Mouse (Mus musculus) C2C12 (cell line): ENCODE data around the gene Theg.

Experiments
- CEBPB ChIP-seq: IDR thresholded peaks from one replicate; pipeline ENCODE4 v1.6.1; 2011; ENCODE audit warnings: low read depth, mild to moderate bottlenecking, control low read depth, moderate library complexity
- CTCF ChIP-seq: IDR thresholded peaks from one replicate; pipeline ENCODE4 v1.5.1; 2011; ENCODE audit not compliant: control insufficient read depth, insufficient read depth, insufficient read length
- MAX ChIP-seq: IDR thresholded peaks from one replicate; pipeline ENCODE4 v1.6.1; 2011; ENCODE audit warnings: mild to moderate bottlenecking, control low read depth
- MYOD1 ChIP-seq: IDR thresholded peaks from one replicate; pipeline ENCODE4 v1.6.1; 2011; ENCODE audit warnings: low read depth; ENCODE audit not compliant: control insufficient read depth, insufficient read length
- MYOG ChIP-seq: IDR thresholded peaks from one replicate; pipeline ENCODE4 v1.6.1; 2011; ENCODE audit not compliant: control insufficient read depth, insufficient read length; ENCODE audit errors: extremely low read depth
- USF1 ChIP-seq: IDR thresholded peaks from one replicate; pipeline ENCODE4 v1.6.1; 2011; ENCODE audit warnings: low read depth, mild to moderate bottlenecking, control low read depth, moderate library complexity

DNA sequence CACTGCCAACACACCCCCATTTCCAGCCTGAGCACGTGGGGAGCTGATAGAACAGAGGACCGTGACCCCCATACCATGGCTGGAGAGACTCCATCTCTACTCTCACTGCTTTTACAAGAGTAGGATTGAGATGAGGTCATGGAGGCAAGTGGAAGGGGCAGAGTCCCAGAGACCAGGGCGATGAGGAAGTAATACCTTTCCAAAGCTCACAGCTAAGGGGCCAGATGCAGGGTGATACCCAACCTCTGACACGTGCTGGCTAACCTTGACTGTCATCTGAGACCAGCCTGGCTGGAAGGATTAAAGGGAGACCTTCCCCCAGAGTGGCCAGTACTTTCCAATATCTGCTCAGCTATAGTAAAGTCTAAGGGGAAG is 608 bp upstream of the Theg start:
- TF ChIP-seq CTCF, result no peak
- TF ChIP-seq MYOG, result no peak
- no peak for TF ChIP-seq MAX
- TF ChIP-seq MYOD1, result no peak
- TF ChIP-seq USF1, result no peak
- no peak for TF ChIP-seq CEBPB
